Mouse (Mus musculus) forebrain, embryonic 16.5 days (tissue): Measurements from ENCODE around the gene Slc44a4. TPM values are rescaled to one million over a fixed set of nuclear protein-coding genes. Genes with fewer than 3 reads are reported as not detected.
A peak's percentile ranks its signal among the peaks of the same experiment; 100 is the strongest.

Experiments
- ATAC-seq: fragments of 200-750 bp; cut with Nextera tagmentation; 2 replicates; pipeline ENCODE4 v1.8.0; 2017; ENCODE audit warnings: mild to moderate bottlenecking, moderate library complexity
- H3K27ac ChIP-seq: fragments of 300-500 bp; sonication (generic); 2 replicates; pipeline ENCODE4 v1.5.1; 2014; ENCODE audit warnings: low read length, control low read depth
- H3K27me3 ChIP-seq: fragments of 300-500 bp; sonication (generic); replicated peaks from 2 replicates; pipeline ENCODE4 v1.6.1; 2014; ENCODE audit warnings: low read length; ENCODE audit not compliant: control insufficient read depth, insufficient read depth
- H3K36me3 ChIP-seq: fragments of 300-500 bp; sonication (generic); 2 replicates; pipeline ENCODE4 v1.6.1; 2014; ENCODE audit not compliant: control insufficient read depth, insufficient read depth
- H3K4me1 ChIP-seq: fragments of 300-500 bp; sonication (generic); replicated peaks from 2 replicates; pipeline ENCODE4 v1.6.1; 2014; ENCODE audit warnings: low read length; ENCODE audit not compliant: control insufficient read depth, insufficient read depth
- H3K4me2 ChIP-seq: fragments of 300-500 bp; sonication (generic); 2 replicates; pipeline ENCODE4 v1.6.1; 2014; ENCODE audit warnings: mild to moderate bottlenecking, low read length, control low read depth
- H3K4me3 ChIP-seq: fragments of 300-500 bp; sonication (generic); replicated peaks from 2 replicates; pipeline ENCODE4 v1.5.1; 2014; ENCODE audit warnings: mild to moderate bottlenecking, low read length, control low read depth
- H3K9ac ChIP-seq: fragments of 300-500 bp; sonication (generic); replicated peaks from 2 replicates; pipeline ENCODE4 v1.6.1; 2014; ENCODE audit warnings: low read depth, low read length, control low read depth
- H3K9me3 ChIP-seq: fragments of 300-500 bp; sonication (generic); 2 replicates; pipeline ENCODE4 v1.6.1; 2016; ENCODE audit warnings: low read length; ENCODE audit not compliant: control insufficient read depth
- WGBS: fragments of 180-500 bp; shearing (Covaris S2); extraction: QIAGEN DNeasy Blood & Tissue Kit; methylation state at CpG from one replicate; pipeline ENCODE4 v1.1.7; 2014; 5-methylcytosine and 5-hydroxymethylcytosine counted together
- polyA plus RNA-seq: library from polyadenylated mRNA; unstranded; fragments of >200 nt; fragmentation: Nextera tagmentation; extraction: Ambion mirVana; gene quantifications from 2 replicates; pipeline ENCODE4 v1.2.1, GENCODE M21; 2015

The Slc44a4 gene
- polyA plus RNA-seq, 1 experiment from 2014 or later: 0.09 TPM

- H3K36me3 ChIP-seq: no peaks in the 10 kb centered on the region; the same call in 1 of the 2 replicates
- ATAC-seq: no peak
- H3K9me3 ChIP-seq: no peaks in the 10 kb centered on the region
- H3K27me3 ChIP-seq: no peaks in the 10 kb centered on the region
- H3K4me1 ChIP-seq: peaks cover 9% of the 10 kb centered on the region
- H3K4me2 ChIP-seq: peak overlapping the region; percentile 97
- 15% methylated on average over 14 of the region's 14 CpGs for WGBS
- no peak overlapping the region for H3K27ac ChIP-seq
- peak overlapping the region; percentile 88 for H3K9ac ChIP-seq
- H3K4me3 ChIP-seq: peak overlapping the region; percentile 63
These were observed 17.5 kb downstream of the Slc44a4 start for GRCm38 (mm10) chr17:34931735-34932098.

- Histone ChIP-seq H3K9me3 (no peaks in the 10 kb centered on the region), H3K27me3 (no peaks in the 10 kb centered on the region), H3K36me3 (no peaks in the 10 kb centered on the region; the same call in 1 of the 2 replicates), H3K9ac (peak overlapping the region; percentile 88), H3K4me3 (peak overlapping the region; percentile 63), H3K4me2 (peak overlapping the region; percentile 97), H3K27ac (no peak overlapping the region), H3K4me1 (peaks cover 9% of the 10 kb centered on the region)
- no peak for ATAC-seq
- WGBS: 95% methylated on average over 8 of the region's 8 CpGs
These were observed 18.0 kb downstream of the Slc44a4 start for GRCm38 (mm10) chr17:34932287-34932686.

- WGBS: 76% methylated on average over 24 of the region's 24 CpGs
These were observed 19.8 kb downstream of the Slc44a4 start for GRCm38 (mm10) chr17:34934031-34934430.

GRCm38 (mm10) chr17:34934830-34935229 lies 20.6 kb downstream of the Slc44a4 start:
- Histone ChIP-seq H3K27ac (no peak overlapping the region), H3K27me3 (no peaks in the 10 kb centered on the region), H3K36me3 (no peaks in the 10 kb centered on the region; the same call in 1 of the 2 replicates), H3K4me1 (peaks cover 9% of the 10 kb centered on the region), H3K9ac (no peak overlapping the region), H3K4me3 (no peak overlapping the region), H3K9me3 (no peaks in the 10 kb centered on the region), H3K4me2 (no peak overlapping the region)
- ATAC-seq: no peak
- WGBS: 55% methylated on average over 8 of the region's 8 CpGs

More at GRCm38 (mm10) chr17:34934031-34934430, 19.8 kb downstream of the Slc44a4 start:
- Histone ChIP-seq H3K9ac (no peak overlapping the region), H3K27me3 (no peaks in the 10 kb centered on the region), H3K36me3 (no peaks in the 10 kb centered on the region; the same call in 1 of the 2 replicates), H3K9me3 (no peaks in the 10 kb centered on the region), H3K4me3 (no peak overlapping the region), H3K27ac (no peak overlapping the region), H3K4me2 (no peak overlapping the region), H3K4me1 (peaks cover 9% of the 10 kb centered on the region)
- ATAC-seq: no peak

- H3K27me3 ChIP-seq: no peaks in the 10 kb centered on the region
- no peak overlapping the region for H3K27ac ChIP-seq
- no peak for ATAC-seq
- 88% methylated on average over 6 of the region's 6 CpGs for WGBS
- no peaks in the 10 kb centered on the region for H3K9me3 ChIP-seq
- H3K4me3 ChIP-seq: no peak overlapping the region
- H3K4me1 ChIP-seq: peaks cover 3% of the 10 kb centered on the region; the same call in 1 of the 2 replicates
- no peak overlapping the region for H3K4me2 ChIP-seq
- no peaks in the 10 kb centered on the region; the same call in 1 of the 2 replicates for H3K36me3 ChIP-seq
- no peak overlapping the region for H3K9ac ChIP-seq
These were observed 23.8 kb downstream of the Slc44a4 start for GRCm38 (mm10) chr17:34937960-34938505.

GRCm38 (mm10) chr17:34941344-34942041 lies 27.2 kb downstream of the Slc44a4 start:
- Histone ChIP-seq H3K27ac (no peak overlapping the region), H3K4me1 (peaks cover 3% of the 10 kb centered on the region; the same call in 1 of the 2 replicates), H3K4me2 (peak overlapping the region; percentile 37), H3K36me3 (no peaks in the 10 kb centered on the region), H3K4me3 (peak overlapping the region; percentile 22), H3K27me3 (no peaks in the 10 kb centered on the region), H3K9me3 (no peaks in the 10 kb centered on the region), H3K9ac (peak overlapping the region; percentile 39)
- WGBS: 5% methylated on average over 15 of the region's 15 CpGs
- no peak for ATAC-seq

GRCm38 (mm10) chr17:34943128-34943815 lies 29.0 kb downstream of the Slc44a4 start:
- H3K27me3 ChIP-seq: no peaks in the 10 kb centered on the region
- H3K4me2 ChIP-seq: no peak overlapping the region
- no peak overlapping the region for H3K27ac ChIP-seq
- 91% methylated on average over 4 of the region's 4 CpGs for WGBS
- peaks cover 3% of the 10 kb centered on the region; the same call in 1 of the 2 replicates for H3K4me1 ChIP-seq
- ATAC-seq: no peak
- no peak overlapping the region for H3K9ac ChIP-seq
- H3K36me3 ChIP-seq: no peaks in the 10 kb centered on the region
- H3K9me3 ChIP-seq: no peaks in the 10 kb centered on the region
- H3K4me3 ChIP-seq: no peak overlapping the region

GRCm38 (mm10) chr17:34944362-34944761 lies 30.1 kb downstream of the Slc44a4 start:
- H3K27me3 ChIP-seq: no peaks in the 10 kb centered on the region
- H3K4me2 ChIP-seq: no peak overlapping the region
- H3K9me3 ChIP-seq: no peaks in the 10 kb centered on the region
- H3K27ac ChIP-seq: no peak overlapping the region
- H3K4me3 ChIP-seq: no peak overlapping the region
- H3K4me1 ChIP-seq: peaks cover 3% of the 10 kb centered on the region; the same call in 1 of the 2 replicates
- no peak for ATAC-seq
- H3K9ac ChIP-seq: no peak overlapping the region
- 0 out of 2 replicates have a peak, but pooled peaks cover under 1% of the 10 kb centered on the region for H3K36me3 ChIP-seq

GRCm38 (mm10) chr17:34946486-34947140 lies 32.3 kb downstream of the Slc44a4 start:
- WGBS: 90% methylated on average over 5 of the region's 5 CpGs
- no peak overlapping the region for H3K4me3 ChIP-seq
- no peak for ATAC-seq

More at GRCm38 (mm10) chr17:34946486-34947140, 32.3 kb downstream of the Slc44a4 start:
- peaks cover 18% of the 10 kb centered on the region for H3K4me1 ChIP-seq
- H3K36me3 ChIP-seq: peaks cover 10% of the 10 kb centered on the region
- H3K27me3 ChIP-seq: no peaks in the 10 kb centered on the region
- no peak overlapping the region for H3K4me2 ChIP-seq
- no peaks in the 10 kb centered on the region for H3K9me3 ChIP-seq
- no peak overlapping the region for H3K27ac ChIP-seq
- no peak overlapping the region for H3K9ac ChIP-seq
